Mouse (Mus musculus) mammary gland, adult 2 months (tissue): ENCODE measurements around the gene Nphp1. TPM values are rescaled to one million over a fixed set of nuclear protein-coding genes. Genes with fewer than 3 reads are reported as not detected.

ENCODE experiments used
- polyA plus RNA-seq: library from polyadenylated mRNA; depleted of rRNA; stranded (reverse); fragments of >200 nt; gene quantifications from 2 replicates; pipeline ENCODE4 v1.2.3, GENCODE M21; 2012; ENCODE audit warnings: low replicate concordance; rRNA removed

The Nphp1 gene
- 5.1 and 14.2 TPM in 2 replicates for polyA plus RNA-seq

GRCm38 (mm10) chr2:127788440-127789116 lies at the start of gene Nphp1:
Gene Nphp1 (minus strand): TSS chr2:127788897.

GRCm38 (mm10) chr2:127831401-127832102 lies 42.9 kb upstream of the Nphp1 start, which contains the start of gene Bub1:
Gene Bub1 (minus strand): TSS chr2:127831865.

DNA sequence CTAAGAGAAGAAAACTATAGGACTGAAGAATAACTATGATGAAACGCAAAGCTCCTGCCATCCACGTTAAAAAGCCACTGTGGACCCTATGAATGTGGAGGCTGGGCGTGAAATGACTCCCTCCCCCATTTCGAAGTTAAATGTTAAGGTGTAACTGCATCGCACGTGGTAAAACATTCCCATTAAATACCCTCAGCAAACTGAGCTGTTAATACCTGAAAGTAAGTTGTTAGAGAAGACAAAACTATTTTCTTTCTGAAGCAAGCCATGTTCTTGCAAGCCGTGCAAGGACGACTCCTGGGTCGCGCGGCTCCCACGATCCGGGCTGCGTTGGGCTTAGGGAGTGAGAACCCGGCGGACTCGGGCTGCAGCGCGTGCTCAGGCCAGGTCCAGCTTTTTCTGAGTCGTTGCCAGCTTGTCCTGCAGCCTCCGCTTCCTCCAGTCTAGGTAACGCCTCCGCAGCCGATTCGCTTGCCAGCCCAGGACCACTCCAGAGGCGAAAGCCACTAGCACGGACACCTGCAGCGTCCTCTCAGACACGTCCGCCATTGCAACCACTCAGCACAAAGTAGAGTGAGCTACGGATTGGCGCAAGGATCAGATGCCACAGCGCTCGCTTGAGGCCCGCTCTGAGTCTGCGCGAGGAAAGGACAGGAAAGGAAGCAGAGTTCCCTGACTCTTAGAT lies 3.4 kb upstream of the Nphp1 start, which contains the start of gene Mtln:
TSS of gene Mtln (minus strand) at position 570 of the 685 bp plus-strand sequence.

GRCm38 (mm10) chr2:127729671-127730070 lies 59.0 kb downstream of the Nphp1 start, which contains the start of gene Mall:
Gene Mall (minus strand): TSS chr2:127729932.

Other genes with a start within 250 kb of the Nphp1 start
- gene Prom2, start 247.4 kb downstream of the Nphp1 start, polyA plus RNA-seq, result 31.0 and 41.5 TPM in 2 replicates
- gene Zfp661, start 201.8 kb downstream of the Nphp1 start, polyA plus RNA-seq, result 2.1 and 4.3 TPM in 2 replicates
- gene Mrps5, start 201.7 kb downstream of the Nphp1 start, polyA plus RNA-seq, result 54.5 and 60.4 TPM in 2 replicates
- gene Mal, start 132.2 kb downstream of the Nphp1 start, polyA plus RNA-seq, result 3.0 and 4.9 TPM in 2 replicates
- 15.2 and 20.5 TPM in 2 replicates for gene Mall, start 59.0 kb downstream of the Nphp1 start, polyA plus RNA-seq
- 80.4 and 137 TPM in 2 replicates for gene Mtln, start 3.6 kb upstream of the Nphp1 start, polyA plus RNA-seq
- gene Bub1, start 43.0 kb upstream of the Nphp1 start, polyA plus RNA-seq, result 0.17 and 0.18 TPM in 2 replicates
- gene Acoxl, start 50.0 kb upstream of the Nphp1 start, polyA plus RNA-seq, result 0.48 and 0.86 TPM in 2 replicates